Mouse (Mus musculus) midbrain, embryonic 15.5 days (tissue): ENCODE data around the gene Col12a1. TPM values are rescaled to one million over a fixed set of nuclear protein-coding genes. Genes with fewer than 3 reads are reported as not detected.

Experiments used
- ATAC-seq: fragments of 200-750 bp; cut with Nextera tagmentation; replicated peaks from 2 replicates; pipeline ENCODE4 v1.8.0; 2017; ENCODE audit warnings: moderate TSS enrichment
- H3K27ac ChIP-seq: fragments of 300-500 bp; sonication (generic); 2 replicates; pipeline ENCODE4 v1.5.1; 2015; ENCODE audit warnings: mild to moderate bottlenecking, inconsistent platforms
- H3K27me3 ChIP-seq: fragments of 300-500 bp; sonication (generic); replicated peaks from 2 replicates; pipeline ENCODE4 v1.6.1; 2015; ENCODE audit warnings: inconsistent platforms
- H3K36me3 ChIP-seq: fragments of 300-500 bp; sonication (generic); replicated peaks from 2 replicates; pipeline ENCODE4 v1.6.1; 2015; ENCODE audit warnings: inconsistent platforms
- H3K4me1 ChIP-seq: fragments of 300-500 bp; sonication (generic); 2 replicates; pipeline ENCODE4 v1.6.1; 2015; ENCODE audit warnings: inconsistent platforms
- H3K4me2 ChIP-seq: fragments of 300-500 bp; sonication (generic); 2 replicates; pipeline ENCODE4 v1.6.1; 2015; ENCODE audit warnings: inconsistent platforms, mild to moderate bottlenecking, moderate library complexity
- H3K4me3 ChIP-seq: fragments of 300-500 bp; sonication (generic); 2 replicates; pipeline ENCODE4 v1.5.1; 2015; ENCODE audit warnings: mild to moderate bottlenecking, inconsistent platforms
- H3K9ac ChIP-seq: fragments of 300-500 bp; sonication (generic); 2 replicates; pipeline ENCODE4 v1.6.1; 2015; ENCODE audit warnings: mild to moderate bottlenecking, inconsistent platforms
- H3K9me3 ChIP-seq: fragments of 300-500 bp; sonication (generic); 2 replicates; pipeline ENCODE4 v1.6.1; 2016; ENCODE audit warnings: inconsistent platforms
- WGBS: fragments of 180-500 bp; shearing (Covaris S2); methylation state at CpG from one replicate; pipeline ENCODE4 v1.1.7; 2015; ENCODE audit warnings: mixed read lengths; 5-methylcytosine and 5-hydroxymethylcytosine counted together
- polyA plus RNA-seq: library from polyadenylated mRNA; unstranded; fragments of >200 nt; fragmentation: Nextera tagmentation; extraction: Ambion mirVana; gene quantifications from 2 replicates; pipeline ENCODE4 v1.2.1, GENCODE M21; 2015

Gene Col12a1
- polyA plus RNA-seq, 1 experiment from 2014 or later, result 4.8 TPM

GRCm38 (mm10) chr9:79586415-79587195 is 132.0 kb downstream of the Col12a1 start:
- Histone ChIP-seq H3K9ac (no peak overlapping the region), H3K36me3 (no peaks in the 10 kb centered on the region), H3K9me3 (no peaks in the 10 kb centered on the region), H3K4me3 (no peak overlapping the region), H3K27me3 (no peaks in the 10 kb centered on the region), H3K4me1 (no peaks in the 10 kb centered on the region), H3K4me2 (no peak overlapping the region), H3K27ac (no peak overlapping the region)
- WGBS, result 91% methylated on average over 4 of the region's 4 CpGs
- ATAC-seq, result no peak

DNA sequence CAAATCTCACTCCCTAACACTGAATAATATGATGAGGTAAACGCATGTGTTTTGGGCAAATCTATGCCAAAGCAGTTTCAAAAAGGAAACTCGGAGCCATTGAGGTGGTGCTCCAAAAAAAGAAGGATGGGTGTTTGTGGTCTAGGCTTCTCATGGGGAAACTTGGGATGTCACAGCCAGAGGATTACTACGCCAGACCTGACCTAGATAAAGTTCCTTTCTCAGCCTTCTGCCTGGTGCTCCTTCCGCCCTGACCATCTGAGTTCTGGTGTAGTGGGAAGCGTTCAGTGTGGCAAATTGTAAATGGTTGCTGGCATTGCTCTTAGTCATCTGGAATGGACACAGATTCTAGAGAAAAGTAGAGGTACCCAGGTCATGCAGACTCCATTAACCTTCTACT is 151.8 kb downstream of the Col12a1 start:
- Histone ChIP-seq H3K36me3 (no peaks in the 10 kb centered on the region), H3K4me1 (no peaks in the 10 kb centered on the region), H3K4me2 (no peak overlapping the region), H3K9me3 (no peaks in the 10 kb centered on the region), H3K4me3 (no peak overlapping the region), H3K27ac (no peak overlapping the region), H3K9ac (no peak overlapping the region), H3K27me3 (no peaks in the 10 kb centered on the region)
- 95% methylated on average over 5 of the region's 5 CpGs for WGBS
- ATAC-seq, result no peak

DNA sequence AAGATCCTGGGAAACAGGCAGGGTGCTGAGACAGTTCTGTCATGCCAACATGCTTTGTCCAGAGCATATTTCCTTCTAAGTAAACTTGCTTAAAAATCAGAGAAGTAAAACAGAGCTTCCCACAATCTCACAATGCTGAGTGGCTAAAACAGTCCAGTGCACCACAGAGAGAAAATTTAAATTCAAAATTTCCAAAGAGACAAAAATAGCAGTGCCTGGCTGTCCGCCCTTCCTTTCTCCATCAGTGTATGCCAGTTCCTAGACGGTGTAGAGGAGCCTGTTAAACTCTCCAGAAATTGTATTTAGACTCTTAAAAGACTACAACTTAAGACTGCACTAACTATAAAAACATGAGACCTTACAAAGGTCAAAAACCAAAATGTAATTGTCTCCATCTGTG is 165.3 kb downstream of the Col12a1 start:
- Histone ChIP-seq H3K27ac (no peak overlapping the region), H3K4me3 (no peak overlapping the region), H3K9me3 (no peaks in the 10 kb centered on the region), H3K36me3 (no peaks in the 10 kb centered on the region), H3K9ac (no peak overlapping the region), H3K27me3 (no peaks in the 10 kb centered on the region), H3K4me2 (no peak overlapping the region), H3K4me1 (no peaks in the 10 kb centered on the region)
- ATAC-seq, result no peak
- 87% methylated on average over 2 of the region's 2 CpGs for WGBS

Other genes with a start within 250 kb of the Col12a1 start
- gene Cox7a2, start 41.0 kb upstream of the Col12a1 start, polyA plus RNA-seq, result 735 and 766 TPM in 2 replicates
- gene Tmem30a, start 74.7 kb upstream of the Col12a1 start, polyA plus RNA-seq, result 113 and 114 TPM in 2 replicates